Mouse (Mus musculus): ENCODE measurements at regions not wholly inside any gene's neighbourhood (a gene's known extent, or its start where the extent isn't known, plus 50 kb on each side); places are given as distances from the start of the nearest gene placed in this dataset.

GRCm38 (mm10) chr1:57574530-57574929 is 167.6 kb upstream of the Tyw5 start:
- DNase-seq: no peak

DNA sequence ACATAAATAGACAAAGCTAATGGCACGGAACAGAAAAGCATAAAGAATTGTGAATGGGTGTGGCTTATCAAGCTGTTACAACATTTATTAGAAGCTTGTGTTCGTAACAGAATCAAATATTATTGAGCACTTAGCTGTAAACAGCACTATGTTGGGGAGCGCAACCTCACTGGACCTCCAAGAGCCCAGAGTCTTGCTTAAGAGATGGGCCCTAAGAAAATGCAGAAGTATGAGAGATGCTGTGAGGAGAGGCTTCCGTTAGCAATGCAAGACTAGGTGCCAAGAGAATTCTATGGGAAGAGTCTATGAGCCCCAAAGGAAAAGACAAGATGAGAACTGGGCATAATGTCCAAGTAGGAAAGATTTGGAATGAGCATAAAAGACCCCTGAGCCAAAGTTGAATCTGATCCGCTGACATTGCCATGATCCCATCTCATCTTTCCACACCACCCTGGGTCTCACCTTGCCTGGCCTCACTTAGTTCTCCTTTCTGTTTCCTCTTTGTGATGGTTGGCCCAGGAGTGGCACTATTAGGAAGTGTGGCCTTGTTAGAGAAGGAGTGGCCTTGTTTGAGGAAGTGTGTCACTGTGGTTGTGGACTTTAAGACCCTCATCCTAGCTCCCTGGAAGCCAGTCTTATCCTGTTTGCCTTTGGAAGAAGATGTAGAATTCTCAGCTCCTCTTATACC is 169.3 kb upstream of the Tyw5 start:
- no peak for DNase-seq

DNA sequence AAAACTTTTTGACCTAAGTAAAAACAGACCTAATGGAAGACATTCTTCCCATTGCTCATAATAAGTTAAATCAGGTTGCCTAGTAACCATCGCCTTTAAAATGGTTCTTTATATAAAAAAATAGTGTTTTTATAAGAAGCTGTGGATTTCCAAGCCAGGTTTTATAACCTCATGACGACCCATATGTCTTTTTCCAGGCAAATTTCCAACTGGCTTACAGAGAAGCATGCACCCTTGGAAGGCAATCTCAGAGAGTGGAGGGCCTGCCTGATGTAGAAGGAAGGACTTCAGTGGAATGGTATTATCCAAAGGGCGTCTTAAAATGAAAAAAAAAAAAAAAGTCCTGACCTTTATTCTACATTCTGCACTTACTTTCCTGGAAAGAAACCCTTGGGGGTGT is 172.2 kb upstream of the Tyw5 start:
- peak in 1 of 2 experiments; percentile 16 for DNase-seq

GRCm38 (mm10) chr1:57593707-57594589 is 180.0 kb upstream of the Spats2l start:
- DNase-seq: peak; percentile 77 to 78

DNA sequence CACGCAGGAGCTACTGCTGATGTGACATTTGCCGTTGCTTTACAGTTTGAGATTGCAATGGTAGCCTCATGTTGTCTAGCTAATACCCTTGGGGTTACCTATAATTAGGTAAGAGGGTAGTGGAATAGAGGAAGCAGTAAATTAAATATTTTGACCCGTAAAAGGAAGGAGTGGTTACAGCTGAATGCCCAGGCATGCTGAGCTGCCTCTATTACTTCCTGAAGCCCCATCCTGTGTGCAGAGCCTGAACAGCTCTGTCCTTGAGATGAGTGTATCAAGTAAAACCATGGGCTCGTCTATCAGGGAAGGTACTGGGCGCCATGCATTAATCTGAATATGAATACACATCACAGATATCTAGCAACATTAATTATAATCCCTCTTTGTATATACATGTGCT is 179.1 kb upstream of the Spats2l start:
- no peak for DNase-seq

DNA sequence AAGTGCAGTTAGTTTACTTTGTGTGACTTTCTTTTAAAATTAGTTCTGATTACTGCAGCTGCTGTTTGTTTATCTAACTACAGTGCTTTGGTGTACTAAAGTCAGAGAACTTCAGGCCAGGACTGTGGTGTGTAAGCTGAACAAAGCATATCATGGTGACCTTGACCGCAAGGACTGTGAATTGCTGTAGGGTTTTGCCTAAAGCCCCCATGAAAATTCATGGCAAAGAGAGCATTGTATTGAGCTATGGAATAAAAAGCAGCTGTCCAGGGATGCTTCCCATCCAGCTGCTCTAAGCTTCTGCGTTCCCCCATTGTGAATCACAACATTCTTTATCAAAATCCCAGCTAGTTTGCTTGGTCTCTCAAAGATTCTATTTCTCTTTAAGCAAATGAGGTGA is 173.0 kb upstream of the Spats2l start:
- DNase-seq: no peak

DNA sequence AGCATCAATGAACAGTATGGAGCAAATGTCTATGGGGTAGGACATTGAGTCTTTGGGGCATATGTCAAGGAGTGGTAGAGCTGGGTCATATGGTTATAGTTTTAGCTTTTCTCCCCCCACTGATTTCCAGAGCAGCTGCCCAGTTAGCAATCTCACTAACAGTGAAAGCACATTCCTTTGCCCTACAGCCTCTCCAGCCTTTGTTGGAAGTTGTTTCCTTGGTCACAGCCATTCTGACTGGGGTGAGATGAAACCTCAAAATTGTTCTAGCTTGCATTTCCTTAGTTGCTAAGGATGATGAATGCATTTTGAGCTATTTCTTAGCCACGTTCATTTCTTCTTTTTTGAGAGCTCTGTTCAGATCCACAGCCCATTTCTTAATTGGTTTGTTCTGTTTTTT is 168.4 kb upstream of the Spats2l start:
- no peak for DNase-seq

GRCm38 (mm10) chr1:57606060-57606683 is 167.8 kb upstream of the Spats2l start:
- no peak for DNase-seq

DNA sequence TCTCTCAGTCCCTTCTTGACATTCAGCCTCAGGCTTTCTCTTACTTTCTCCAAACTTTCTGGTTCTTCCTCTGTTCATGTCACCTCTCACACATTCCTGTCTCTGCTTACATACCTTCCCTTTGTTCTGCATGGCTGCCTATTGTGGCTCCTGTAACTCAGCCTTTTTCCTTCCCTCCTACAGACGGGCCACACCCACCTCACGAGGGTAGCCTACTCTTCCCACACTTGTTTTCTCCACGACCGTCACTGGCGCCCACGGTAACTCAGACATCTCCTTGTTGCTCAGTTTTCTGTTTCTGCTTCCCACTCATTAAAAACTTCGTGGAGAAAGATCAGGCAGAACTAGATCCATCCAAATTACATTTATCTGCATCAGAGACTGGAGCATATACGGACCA is 166.9 kb upstream of the Spats2l start:
- no peak for DNase-seq

DNA sequence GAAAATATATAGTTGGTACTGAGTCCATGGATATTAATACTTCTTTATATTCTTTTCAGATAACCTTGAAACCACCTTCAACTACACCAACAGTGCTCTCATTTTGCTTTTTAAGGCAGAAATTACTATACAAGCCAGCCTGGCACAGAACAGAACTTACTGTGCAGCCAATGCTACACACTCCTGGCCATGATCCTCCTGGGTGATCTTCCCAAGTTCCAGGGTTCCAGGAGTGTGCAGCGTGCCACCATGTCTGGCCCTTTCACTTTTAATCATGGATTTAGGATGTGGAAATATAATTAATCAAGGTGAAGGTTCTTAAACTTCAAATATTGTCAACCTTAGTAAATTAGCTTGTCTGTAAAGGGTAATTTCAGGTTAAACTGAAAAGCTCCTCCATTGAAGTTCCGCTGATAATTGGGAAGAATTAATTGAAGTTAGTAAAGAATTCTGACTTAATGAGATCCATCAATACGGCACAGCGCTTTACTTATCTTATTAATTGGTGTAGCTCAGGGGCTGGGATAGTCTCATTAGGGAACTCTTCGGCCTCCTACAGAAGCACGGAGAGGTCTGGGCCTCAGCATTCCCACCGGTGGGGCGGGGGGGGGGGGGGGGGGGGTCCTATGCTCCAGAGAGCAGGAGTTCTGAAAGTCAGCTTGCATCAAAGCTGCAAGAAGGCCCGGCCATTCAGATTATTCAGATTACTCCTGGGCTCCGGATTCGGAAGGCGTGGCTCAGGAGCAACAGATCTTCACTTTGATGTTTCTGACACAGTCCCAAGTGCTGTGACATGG is 166.1 kb upstream of the Spats2l start:
- no peak for DNase-seq

- DNase-seq: no peak
Measured at GRCm38 (mm10) chr1:57608423-57608679, 165.6 kb upstream of the Spats2l start.

DNA sequence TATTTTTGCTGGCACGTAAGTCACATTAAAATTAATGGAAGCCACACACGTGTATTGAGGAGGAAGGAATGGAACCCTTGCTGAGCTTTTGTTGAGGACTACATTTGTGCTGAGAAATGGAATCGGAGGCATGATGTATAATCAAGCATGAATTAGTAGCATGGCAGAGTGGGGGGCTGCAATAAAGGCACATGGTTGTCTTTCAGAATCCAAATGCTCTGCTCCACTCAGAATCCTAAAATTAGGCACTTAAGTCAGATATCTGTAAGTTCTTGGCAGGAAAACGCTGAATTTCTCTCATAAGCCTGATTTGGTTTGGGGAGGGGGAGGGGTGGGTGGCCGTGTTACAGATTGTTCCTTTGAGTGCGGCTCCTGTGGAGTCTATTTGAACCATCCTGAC is 164.7 kb upstream of the Spats2l start:
- DNase-seq: no peak

DNA sequence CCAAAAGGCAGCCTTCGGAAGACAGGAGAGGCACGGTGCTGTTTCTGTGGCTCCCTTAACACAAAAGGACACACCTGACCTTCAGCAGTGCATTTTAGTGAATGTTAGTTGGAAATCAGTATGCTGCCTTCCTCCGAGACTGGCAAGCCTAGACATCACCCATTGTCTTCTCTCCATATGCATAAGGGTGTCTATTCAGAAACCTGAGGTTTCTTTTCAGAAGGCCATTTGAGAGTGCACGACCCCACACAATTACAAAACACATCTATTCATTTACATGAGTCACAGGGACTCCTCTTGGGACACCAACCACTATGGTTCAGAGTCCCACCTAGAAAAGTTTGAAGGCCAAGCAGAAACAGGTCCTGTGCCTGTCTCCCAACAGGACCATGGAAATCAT is 161.8 kb upstream of the Spats2l start:
- DNase-seq: no peak

DNA sequence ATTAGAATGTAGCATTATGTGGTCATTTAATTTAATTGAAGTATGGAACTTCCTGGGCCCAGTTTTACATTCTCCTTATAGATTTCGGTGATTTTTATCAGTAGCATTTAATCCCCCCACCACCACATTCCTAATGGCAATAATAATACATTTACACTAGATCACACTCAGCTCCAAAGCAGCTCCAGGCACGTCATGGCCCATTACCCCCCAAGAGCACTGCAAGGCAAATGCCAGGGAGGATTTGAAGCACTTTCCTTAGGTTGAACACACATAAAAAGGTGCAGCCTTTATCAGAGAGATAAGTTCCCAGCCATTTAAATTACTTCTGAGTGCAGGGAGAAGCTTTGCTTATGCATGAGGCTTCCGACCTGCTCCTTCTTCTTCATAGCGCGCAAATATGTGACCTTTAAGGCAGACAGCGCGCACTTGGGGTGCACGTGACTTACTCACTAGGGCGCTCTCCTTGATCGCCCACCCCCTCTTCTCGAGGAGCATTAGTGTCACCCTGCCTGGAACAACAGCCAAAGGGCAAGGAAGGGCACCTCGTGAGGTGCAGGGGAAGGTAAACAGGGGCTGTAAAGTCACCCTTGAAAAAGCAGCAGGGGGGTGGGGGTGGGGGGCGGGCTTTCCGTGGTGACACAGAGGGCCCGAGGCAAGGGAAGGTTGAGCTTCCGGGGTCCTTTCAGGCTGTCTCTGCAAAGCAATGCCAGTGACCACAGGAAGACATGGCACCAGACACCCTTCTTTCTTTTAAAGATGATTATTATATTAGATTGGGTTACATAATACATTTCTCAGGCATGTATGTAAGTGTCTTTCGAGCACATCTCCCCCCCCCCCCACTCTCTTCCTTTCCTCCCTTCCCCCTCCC is 160.8 kb upstream of the Spats2l start:
- DNase-seq: no peak

DNA sequence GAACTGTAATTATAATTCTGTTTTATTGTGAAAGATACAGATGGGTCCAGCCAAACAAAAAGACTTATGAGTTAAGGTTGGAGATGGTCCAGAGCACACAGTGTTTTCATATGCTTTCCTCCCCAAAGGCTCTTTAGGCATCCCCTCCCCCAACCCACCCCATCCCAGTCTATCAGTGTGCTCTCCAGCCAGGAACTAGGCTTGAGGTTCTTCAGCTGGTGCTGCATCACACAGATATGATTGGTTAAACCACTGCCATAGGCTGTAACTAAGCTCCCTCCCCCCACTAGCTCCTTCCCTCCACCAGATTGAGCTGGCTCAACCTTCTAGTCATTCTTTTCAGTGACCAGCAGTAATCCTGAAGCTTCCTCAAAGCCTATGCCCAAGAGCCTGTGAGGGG is 158.8 kb upstream of the Spats2l start:
- no peak for DNase-seq

DNA sequence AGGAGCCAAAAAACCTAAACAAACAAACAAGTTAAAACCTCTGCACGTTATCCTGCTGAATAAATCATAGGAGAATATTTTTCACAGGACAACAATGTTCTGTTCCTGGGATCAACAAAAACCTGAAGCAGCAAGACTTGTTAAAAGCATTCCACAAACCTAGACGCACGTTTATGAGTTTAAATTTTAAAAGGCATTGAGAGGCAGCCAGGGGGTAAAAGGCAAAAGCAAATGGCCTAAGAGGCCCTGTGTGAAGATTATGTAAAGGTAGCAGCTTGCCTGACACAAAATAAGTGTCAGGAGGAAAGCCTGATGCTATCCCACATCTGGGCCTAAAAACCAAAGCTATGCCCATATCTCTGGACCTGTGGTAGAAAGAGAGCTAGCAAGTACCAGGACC is 156.6 kb upstream of the Spats2l start:
- no peak for DNase-seq

DNA sequence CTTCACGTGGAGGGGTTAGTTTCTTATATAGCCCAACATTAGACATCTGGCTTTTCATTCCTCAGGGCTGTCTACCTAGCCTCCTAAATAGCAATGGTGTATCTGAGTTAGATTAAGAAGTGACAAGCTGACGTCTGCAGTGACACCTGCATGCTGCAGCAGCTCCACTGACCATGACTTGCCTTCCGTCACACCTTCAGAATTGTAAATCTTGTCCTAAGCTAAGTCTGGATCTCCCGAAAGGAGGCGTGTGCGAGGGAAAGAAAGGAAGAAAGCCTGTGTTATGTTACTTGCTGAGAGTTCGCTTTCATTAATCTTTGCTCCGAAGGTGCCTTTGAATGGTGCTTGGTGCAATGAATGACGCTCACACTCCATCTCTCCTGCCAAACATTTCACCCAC is 151.4 kb upstream of the Spats2l start:
- DNase-seq: no peak

DNA sequence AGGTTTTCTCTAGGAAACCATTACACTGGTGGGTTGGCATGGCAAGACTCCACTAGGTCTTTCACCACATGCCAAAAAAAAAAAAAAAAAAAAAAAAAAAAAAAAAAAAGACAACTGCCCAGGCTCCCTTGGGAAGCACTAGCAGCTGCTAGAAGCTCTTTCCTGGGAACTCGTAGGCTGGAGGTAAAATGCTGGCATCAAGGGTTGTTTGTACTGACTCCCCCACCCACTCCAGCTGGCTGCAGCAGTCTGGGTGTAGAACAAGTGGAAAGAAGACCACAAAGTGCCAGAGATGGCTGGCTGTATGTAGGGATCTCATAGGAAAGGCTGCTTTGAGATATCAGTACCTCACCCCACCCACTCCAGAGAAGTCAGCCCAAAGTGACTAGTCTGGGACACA is 140.0 kb upstream of the Spats2l start:
- DNase-seq: peak; percentile 11 to 19

- DNase-seq: peak in 1 of 2 experiments; percentile 3
Measured at GRCm38 (mm10) chr1:57642131-57642530, 131.8 kb upstream of the Spats2l start.

GRCm38 (mm10) chr1:57643466-57644097 is 130.4 kb upstream of the Spats2l start:
- peak in 1 of 2 experiments; percentile 7 for DNase-seq

DNA sequence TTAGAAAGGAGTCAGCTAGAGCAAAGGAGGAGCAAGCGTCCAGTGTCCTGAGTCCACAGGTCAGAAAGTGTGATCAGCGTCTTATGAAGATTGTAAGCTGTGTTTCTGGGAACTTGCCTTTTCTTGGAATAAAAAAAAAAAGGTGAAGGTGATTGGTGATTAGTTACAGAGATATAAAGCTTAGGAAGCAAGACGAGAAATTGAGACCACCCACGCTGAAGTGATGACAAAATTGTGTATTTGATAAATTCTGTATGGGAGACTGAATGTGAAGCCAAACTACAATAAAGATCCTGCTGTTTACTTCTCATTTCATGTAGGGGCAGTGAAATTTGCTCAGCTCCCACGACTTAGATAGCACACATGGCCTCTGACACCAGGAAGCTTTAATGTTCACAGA is 109.0 kb upstream of the Spats2l start:
- no peak for DNase-seq

GRCm38 (mm10) chr1:57665724-57666123 is 108.2 kb upstream of the Spats2l start:
- no peak for DNase-seq

All from cerebellum, postnatal 10 days (tissue).